Mouse (Mus musculus): ENCODE measurements around the gene Nav2.

DNA sequence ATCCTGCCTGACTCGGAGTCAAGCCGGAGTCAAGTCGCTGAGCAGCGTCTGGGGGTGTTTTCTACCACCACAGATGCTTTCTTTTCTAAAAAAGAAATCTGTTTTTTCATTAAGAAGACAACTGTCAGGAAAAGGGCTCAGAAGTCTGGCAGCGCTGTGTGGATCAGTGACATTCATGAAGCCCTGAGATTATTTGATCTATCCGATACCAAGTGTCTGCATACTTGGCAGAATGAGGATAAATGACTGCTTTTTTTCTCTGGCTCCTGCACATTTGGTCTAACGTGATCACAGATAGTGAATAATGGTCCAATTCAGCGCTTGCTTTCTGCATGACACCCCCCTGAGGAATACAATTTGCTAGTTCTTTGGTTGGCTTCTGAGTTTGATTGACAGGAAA is 533.7 kb downstream of the Nav2 start:
- TF ChIP-seq GATA1 (IDR thresholded peaks at IDR 0.05; ENCODE audit: borderline replicate concordance, low read length), result no peak
- TF ChIP-seq FLI1 (IDR thresholded peaks at IDR 0.05; ENCODE audit: low read length), result no peak
